Mouse (Mus musculus) G1E (cell line): ENCODE data around the gene Sf3a2.
A peak's percentile ranks its signal among the peaks of the same experiment; 100 is the strongest.

Source experiments
- CTCF ChIP-seq: IDR thresholded peaks from 2 replicates; pipeline ENCODE4 v1.5.1; 2012; ENCODE audit warnings: low read depth, low read length, inconsistent platforms, mixed read lengths
- POLR2AphosphoS5 ChIP-seq: IDR thresholded peaks from 2 replicates; pipeline ENCODE4 v1.6.1; 2012; ENCODE audit warnings: low read depth, low read length, inconsistent platforms; ENCODE audit not compliant: insufficient replicate concordance
- TAL1 ChIP-seq: conservative IDR thresholded peaks from 2 replicates; pipeline ENCODE4 v1.6.1; 2012; ENCODE audit warnings: low read depth, low read length, inconsistent platforms, mixed read lengths

DNA sequence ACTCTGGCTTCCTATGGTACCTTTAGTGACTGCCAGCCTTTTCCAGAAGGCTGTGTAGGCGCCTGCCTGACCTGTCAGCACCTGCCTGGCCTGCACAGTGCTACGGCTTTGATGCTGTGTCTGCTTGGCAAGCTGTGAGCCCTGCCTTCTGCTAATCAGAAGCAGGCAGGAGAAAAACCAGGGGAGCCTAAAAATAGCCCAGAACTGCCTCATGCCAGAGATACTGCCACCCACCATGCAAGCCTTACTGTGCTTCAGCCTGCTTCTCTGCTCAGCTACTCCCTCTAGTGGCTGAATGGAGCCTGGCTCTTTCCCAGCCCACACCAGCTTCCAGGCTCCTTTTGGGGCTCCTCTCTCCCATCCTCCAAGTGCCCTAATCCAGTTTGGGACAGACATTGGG is 23.4 kb upstream of the Sf3a2 start:
- TF ChIP-seq CTCF (peak; percentile 87), TAL1 (no peak), POLR2AphosphoS5 (no peak)
